Mouse (Mus musculus): Measurements from ENCODE around the gene Mapkapk2.
"Not testable (repeated sequence)": the region's sequence is repeated elsewhere in the genome, so short reads cannot be mapped to it uniquely, and the experiment has no call there.

Gene Mapkapk2

DNA sequence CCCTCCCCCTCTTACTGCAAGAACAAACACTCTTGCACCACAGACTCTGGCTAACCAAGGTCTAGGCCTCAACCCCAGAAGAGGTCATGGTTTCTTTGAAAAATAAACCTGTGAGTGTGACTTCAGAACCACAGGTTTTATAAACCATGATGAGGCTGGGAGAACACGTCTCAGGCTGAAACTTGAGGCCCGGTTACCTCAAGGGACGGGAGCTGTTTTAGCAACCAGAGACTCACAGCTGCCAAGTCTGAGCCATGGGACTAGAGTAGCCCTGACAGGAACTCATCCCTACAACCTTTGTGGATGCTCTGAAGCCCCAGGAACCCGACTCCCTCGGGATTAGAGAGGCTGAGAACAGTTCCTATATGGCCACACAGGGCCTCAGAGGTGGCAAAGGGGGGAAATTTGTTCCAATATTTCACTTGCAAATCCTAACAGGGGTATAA is 48.2 kb downstream of the Mapkapk2 start:
- no peak for DNase-seq (ENCODE audit: low spot score in 2 of 2)

DNA sequence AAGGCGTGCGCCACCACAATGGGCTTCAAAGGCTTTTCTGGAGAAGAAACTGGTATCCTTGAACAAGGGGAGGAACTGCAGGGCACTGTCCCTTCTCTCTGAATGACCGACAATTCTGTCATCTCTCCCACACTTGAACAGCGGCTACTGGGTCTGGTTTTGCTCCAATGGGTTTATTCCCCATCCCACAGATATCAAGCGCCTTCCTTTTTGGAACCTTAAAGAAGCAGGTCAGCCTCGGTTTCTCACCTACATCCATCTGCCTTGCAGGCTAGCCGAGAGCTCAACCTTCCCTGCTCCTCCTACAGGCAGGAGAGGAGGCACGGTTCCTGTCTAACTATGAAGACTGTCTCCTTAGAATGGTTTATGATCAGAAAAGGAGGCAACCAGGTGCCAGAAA is 48.7 kb downstream of the Mapkapk2 start:
- DNase-seq (ENCODE audit: low spot score in 2 of 2): no peak

DNA sequence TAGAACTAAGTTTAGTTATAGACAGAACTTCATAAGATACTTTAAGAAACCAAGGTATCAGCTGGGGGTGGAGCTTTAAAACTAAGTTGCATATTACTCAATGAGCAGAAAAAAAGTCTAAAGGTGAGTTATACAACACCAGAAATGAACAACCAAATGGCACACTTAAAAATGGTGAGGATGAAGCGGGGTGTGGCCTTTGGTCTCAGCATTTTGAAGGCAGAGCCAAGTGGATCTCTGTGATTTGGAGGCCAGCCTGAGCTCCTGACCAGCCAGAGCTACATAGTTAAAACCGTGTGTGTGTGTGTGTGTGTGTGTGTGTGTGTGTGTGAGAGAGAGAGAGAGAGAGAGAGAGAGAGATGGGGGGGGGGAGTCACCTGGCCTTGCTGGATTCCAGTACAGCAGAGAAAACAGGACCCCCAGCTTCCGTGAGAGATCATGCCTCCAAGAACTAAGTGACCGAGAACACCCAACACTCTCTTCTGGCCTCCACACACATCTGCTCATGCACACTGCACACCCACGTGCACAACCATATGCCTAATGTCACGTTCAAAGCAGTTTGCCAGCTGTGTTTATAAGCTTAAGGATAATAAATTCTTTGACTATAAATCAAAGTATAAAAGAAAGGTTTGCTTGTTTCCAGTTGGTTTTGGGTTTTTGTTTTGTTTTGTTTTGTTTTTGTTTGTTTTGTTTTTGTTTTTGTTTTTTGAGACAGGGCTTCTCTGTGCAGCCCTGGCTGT is 49.3 kb downstream of the Mapkapk2 start:
- no peak for DNase-seq (ENCODE audit: low spot score in 2 of 2)

DNA sequence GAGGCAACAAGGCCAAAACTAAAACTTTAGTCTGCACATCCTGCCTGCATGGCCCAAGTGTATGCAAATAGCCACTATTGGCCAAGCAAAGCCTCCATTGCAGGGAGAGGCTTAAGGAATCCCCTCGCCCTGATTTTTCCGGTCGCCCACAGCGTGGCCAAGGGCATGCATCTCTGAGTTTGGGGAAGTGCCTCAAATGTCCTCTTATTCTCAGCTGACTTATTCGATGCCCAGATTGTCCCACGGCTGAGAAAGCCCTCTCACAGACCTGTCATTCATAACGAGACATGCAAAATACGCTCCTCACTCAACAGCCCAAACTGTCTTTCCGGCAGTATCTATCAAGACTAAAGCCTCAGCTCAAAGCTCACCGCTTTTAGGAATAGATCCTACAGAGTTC is 51.0 kb downstream of the Mapkapk2 start:
- DNase-seq (ENCODE audit: low spot score in 2 of 2): no peak

DNA sequence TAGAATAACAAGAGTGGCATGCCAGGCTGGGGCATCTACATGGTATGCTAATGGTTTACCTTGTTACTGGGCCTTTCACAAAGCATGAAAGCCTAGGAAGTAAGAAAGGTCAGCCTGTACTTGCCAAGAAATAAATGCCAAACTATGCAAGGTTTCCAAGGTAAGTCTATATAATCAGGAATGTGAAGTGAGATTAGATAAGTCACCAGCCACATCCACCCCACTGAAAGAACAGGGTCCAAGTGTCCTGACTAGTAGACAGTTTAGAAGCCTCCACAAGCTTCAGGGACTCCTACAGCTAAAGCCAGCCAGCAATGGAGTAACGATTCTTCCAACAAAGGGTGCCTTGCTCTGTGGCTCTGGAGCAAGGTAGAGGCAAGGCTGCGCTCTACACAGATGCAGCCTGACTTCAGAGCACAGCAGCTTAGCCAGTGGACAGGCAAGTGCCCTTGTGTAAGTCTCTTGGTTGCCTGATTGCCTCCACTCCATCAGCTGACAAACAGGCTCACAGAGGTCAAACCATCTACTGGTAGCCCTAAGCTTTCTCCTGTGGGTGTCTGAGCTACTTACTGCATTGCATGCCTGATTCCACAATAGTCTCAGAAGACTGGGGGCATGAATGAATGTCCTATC is 51.8 kb downstream of the Mapkapk2 start:
- DNase-seq (ENCODE audit: low spot score in 2 of 2): no peak

DNA sequence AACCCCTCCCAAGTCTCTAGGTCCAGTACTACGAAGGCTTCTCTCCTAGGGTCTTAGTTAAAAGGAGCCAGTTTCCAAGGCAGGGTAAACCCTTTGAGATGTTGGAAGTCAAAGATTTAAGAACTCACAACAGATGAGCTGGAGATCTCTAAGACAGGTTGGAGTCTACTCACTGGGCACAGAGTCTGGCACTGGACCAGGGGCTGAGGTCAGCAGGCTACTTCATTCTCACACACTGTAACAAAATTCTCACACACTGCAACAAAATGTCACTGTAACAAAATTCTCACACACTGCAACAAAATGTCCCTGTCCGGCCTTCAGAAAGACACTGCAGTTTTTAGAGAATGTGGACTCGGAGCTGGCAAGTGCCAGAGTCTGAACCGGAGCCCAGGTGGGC is 54.0 kb downstream of the Mapkapk2 start:
- DNase-seq (ENCODE audit: low spot score in 2 of 2): no peak

DNA sequence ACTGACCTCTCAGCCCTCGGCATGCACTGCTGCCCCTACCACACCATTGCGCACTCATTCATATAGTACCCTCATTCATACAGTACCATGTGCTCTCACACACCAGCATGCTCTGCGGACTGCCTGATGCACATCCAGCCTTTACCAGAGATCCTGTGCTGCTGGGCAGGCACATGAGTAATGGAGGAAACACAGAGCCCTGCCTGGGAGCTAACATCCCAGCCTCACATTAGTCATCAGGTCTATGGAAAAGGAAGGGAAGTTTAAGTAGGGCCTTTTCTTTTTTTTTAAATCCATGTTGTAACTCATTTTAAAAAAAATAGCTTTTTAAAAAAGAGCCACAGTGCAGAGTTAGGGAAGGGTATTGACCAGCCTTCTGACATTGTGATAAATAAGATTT is 54.9 kb downstream of the Mapkapk2 start:
- DNase-seq (ENCODE audit: low spot score in 2 of 2): no peak

DNA sequence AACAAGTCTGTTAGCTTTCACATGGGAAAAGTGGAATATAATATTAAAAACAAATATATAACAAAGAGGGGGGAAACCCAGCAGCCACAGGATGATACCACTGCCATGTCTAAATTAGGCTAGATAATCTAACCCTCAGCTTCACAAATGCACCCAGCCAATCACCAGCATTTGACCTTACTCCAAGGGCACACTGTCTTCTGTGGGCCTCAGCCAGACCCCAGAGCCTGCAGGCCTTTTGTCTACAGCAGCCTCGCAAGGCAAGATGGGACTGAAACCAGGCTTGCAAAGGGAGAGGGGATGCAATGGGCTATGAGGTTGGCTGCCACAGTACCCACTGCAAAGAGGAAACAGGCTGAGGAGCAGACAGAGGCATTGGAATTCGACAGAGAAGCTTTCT is 55.4 kb downstream of the Mapkapk2 start:
- DNase-seq (ENCODE audit: low spot score in 2 of 2): no peak

DNA sequence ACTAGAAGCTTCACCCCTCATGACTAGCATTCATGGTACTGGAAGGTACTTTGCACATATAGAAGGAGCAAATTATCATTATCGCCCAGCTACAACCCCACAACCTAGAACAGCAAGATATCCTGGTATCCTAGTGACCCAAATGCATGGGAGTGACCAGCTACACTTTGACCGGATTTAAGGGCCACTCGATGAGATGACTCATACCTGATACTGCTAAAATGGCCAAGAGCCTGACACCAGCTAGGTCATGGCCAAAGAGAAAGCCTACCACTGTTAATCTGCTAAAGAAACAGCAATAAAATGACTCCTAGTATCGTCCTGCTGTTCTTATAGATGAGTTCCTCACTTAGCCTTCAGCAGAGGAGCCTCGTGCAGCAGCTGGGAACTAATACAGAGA is 58.1 kb downstream of the Mapkapk2 start:
- DNase-seq (ENCODE audit: low spot score in 2 of 2): no peak

DNA sequence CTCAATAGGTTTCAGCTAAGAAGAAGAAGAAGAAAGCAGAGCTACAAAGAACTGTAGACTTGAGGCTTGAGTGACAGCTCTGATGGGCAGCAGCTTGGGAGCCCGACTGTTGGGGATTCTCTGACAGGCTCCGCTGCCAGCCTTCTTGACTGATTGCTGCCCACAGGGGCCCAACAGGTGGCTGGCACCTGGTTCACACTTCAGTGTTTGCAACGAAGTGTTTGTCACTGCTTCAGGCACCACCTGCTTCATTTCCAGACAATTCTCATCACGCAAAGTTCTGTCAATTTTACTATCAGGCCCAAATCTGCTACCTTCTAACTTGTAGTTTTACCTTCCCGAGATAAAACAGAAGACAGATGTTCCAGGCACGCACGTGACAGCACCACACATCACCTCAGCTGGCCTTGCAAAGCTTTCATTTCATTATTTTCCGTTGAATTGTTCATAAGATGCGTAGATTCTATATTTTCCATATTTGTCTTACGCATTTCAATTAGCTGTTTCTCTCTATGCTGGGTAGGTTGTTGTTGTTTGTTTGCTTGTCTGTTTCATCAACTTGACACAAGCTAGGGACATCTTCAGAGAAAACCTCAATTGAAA is 59.1 kb downstream of the Mapkapk2 start:
- DNase-seq (ENCODE audit: low spot score in 2 of 2): no peak

DNA sequence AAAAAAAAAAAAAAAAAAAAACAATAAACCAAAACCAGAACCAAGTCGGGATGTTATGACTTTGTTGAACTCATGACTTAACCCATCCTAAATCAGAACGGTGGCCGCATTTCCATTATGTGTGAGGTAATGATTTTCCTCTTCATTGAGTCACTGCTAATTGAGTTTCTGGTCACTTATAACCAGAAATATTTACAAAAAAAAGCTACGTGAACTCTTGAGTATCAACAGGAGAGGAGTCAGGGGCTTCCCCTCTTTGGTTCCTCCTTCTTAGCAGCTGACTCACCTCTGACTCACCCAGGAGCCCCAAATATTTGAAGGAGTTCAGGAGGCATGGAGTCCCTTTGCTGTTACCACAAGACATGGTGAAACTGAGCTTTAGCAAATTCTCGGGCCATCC is 59.6 kb downstream of the Mapkapk2 start:
- no peak for DNase-seq (ENCODE audit: low spot score in 2 of 2)

DNA sequence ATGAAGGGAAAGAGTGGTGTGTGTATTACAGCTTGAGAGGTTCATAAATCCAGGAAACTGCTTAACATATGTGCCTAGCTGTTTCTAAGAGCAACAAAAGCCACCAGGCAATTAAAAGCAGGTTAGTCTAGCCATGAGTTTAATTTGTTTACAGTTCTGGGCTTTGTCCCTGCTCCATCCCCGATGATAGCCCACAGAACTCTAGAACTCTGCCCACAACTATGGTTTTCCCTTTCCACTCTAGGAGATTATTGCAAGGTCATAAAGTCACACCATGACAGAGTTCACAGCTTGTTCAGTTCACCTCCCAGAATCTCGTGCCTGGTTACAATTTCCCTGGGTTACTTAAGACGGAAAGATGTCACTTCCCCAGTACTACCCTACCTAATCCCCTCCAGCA is 66.4 kb downstream of the Mapkapk2 start:
- DNase-seq (ENCODE audit: low spot score in 2 of 2): no peak

DNA sequence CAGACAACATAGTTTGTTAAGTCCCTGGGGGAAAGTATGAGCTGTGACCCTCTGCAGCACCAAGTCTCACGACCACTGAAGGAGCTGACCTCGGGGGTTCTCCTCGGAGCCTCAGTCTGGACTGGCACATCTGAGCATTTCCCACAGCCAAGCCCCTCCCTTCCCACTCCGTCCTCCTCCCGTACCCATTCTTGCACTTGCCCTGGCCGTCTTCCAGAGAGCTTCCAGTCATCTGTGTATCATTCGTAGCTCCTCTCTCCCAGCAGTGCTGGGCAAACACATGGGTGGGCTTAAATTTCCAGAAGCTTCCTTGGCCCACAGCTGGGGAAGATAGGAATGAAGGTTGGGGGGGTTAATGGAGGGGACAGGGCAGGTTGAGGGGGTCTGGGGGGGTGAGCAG is 67.4 kb downstream of the Mapkapk2 start:
- DNase-seq (ENCODE audit: low spot score in 2 of 2): no peak

DNA sequence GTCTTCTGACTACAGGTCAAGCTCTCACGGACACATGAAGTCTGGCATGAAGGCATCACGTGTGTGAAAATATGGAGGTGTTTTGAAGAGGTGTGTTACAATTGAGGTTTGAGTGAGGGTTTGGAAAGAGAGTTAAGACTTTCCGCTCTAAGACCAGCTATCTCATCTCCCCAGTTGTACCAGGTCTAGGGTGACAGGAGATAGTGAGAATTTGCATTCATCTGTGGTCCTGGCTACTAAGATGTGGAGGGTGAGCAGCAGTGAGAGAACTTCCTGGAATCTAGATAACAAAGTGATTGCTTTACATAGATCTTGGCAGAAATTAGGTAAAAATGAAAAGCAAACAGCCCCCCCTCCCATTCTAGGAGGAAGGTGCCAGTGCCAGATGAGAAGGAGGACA is 68.4 kb downstream of the Mapkapk2 start:
- no peak for DNase-seq (ENCODE audit: low spot score in 2 of 2)

DNA sequence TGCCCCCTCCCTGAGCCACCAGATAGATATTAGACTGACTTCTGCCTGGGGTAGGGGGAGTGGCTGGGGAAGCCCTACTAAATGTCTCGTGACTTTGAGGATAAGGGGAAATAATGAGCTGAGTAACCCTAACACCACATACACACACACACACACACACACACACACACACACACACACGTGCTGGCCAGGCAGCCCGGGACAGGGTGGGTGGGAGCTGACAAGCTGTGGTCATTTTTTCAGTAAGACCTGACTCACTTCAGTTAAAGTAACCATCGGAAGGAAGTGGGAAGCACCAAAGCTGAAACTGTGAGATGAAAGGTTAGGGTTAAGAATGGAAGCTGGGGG is 71.8 kb downstream of the Mapkapk2 start:
- DNase-seq (ENCODE audit: low spot score in 2 of 2): no peak

DNA sequence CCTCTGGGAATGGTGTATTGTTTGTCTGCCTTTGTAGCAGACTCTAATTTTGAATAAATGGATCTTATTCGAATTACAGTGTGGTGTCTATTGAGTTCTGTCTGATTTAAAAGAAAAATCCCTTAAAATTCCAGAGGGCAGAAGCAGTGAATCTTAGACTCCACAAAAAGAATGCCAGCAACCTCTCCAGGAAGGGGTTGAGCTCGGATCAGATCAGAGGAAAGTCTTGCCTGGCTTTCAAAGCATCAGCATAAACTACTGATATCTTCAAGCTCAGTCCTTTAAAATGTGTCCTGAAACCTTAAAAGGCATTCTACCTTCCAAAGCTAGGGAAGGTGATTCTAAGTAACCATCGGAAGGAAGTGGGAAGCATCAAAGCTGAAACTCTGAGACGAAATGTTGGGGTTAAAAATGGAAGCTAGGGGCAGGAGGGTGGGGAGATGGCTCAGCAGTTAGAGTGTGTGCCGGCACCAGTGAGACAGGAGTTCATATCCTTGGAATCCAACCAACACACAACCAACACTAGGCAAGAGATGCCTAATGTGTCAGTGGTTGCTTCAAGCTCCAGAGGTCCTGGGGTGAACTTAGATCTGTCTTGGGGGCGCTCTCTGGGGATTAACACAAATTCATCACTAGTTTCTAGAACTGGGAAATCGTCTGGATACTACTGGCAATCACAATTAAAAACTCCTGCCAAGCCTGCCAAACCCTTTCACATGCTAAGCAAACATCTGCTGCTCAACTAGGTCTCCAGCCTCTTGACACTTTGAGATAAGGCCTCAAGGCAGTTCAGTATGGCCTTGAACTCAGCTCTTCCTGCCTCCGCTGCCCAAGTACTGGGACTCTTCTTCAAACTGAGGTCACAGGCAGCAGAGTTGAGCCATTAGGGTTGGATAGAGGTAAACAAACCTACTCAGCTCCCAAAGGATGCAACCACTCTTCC is 72.5 kb downstream of the Mapkapk2 start:
- no peak for DNase-seq (ENCODE audit: low spot score in 2 of 2)

DNA sequence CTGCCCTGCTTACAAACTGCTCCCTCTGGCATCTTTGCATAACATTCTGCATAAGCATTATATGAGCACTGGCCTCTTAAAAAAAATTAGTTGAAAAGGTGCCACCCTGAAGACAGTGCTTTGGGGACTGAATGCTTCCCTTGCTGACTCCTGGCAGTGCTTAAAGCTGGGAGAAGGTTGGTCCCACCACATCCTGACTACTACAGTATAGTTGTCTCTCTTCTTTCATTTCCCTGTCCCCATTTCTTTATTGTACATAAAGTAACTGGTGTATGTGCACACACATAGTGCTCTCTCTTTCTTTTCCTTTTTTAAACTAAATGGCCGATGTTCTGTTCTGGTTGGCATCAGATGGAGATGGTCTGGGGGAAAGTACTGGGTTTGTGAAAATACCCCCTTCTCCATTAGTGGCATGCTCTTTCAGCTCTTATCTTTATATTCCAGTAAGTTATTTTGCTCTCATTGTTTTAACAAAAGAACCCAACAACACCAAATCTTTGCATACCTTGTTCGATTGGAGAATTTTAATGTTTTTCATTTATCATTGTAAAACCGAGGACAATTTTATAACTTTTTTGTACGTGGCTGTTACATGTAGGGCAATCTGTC is 74.3 kb downstream of the Mapkapk2 start:
- not testable (repeated sequence) for DNase-seq (ENCODE audit: low spot score in 2 of 2)

DNA sequence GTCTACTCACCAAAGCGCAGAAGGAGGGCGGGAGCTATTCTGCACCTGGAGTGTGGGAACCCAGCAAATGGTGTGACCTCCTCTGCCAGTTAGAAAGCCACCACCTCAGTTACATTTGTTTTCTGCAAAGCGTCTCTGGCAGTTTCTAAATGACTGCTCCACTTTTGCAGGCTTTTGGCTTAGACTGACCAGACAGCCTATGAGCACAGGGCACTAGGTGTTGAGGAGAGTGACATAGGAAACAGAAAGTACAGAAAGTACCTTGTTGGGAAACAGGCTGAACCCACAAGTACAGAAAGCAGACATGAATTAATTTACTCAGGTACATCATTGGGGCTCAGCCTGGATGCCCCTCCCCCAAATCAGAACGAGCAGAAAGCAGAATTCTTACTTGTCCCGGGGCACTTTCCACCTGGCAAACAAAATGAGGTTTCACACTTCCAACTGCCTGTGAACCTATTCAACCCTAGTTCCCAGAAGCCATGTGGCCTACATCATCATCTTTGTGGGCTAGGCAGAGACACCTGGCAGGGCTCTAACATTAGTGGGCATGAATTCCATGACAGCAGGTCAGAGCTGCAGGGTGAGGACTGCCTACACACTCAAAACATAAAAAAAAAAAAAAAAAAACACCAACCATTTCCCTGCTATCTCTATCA is 74.9 kb downstream of the Mapkapk2 start:
- DNase-seq (ENCODE audit: low spot score in 2 of 2): no peak

DNA sequence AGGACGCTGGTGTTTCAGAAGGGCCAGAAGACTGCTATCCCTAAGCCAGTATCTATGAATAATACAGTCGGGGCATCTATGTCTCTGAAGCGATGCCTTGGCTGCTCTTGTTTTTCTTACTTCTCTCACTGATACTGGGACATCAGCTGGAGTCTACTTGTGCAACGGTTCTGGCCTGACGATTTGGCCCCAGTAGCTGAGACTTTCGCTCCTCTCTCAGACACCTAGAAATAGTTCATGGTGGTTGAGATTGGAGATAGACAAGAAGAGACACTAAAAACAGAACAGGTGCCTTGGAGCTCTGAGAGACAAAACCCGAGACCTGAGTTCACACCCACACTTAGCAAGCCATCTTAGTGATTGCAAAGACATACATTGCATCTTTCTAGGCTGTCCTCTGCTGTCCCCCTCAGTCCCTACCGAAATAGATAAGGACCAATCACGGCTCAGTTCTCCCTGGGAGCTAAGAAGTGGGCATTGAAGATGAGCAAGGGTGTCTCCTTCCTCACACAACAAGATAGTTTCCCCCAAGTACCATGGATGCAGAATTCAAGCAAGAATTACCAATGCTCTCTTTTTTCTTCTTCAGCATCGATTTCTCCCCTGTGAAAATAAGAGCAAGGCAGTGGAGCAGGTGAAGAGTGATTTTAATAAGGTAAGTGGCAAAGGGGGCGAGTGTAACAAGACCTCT is 75.6 kb downstream of the Mapkapk2 start:
- DNase-seq (ENCODE audit: low spot score in 2 of 2): no peak

DNA sequence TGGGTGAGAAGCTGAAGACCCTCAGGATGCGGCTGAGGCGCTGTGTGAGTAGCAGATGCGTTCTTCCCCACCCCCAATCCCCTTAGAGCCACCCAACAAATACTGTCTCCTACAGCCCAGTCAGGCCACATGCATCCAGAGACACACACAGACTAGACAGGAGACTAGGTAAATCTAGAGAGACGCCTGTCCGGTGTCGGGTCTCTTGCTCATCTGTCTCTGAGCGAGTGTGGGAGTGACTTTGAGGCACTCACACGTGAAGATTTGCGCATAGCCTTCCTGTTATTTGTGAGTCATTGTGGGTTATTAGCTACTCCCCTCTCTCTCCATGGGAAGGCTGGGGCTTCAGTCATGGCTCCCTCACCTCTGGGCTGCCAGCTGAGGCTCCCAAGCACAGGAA is 76.2 kb downstream of the Mapkapk2 start:
- no peak for DNase-seq (ENCODE audit: low spot score in 2 of 2)
